Mouse (Mus musculus) frontal cortex, postnatal 10 days (tissue): ENCODE measurements around the gene Nfxl1.

Experiments used
- DNase-seq, 2 experiments: peaks; one replicate each; pipeline ENCODE4 v3.0.0; 2022; ENCODE audit warnings: low spot score in 2 of 2, mixed read lengths in 1 of 2

The Nfxl1 gene

GRCm38 (mm10) chr5:72501763-72502162 is 57.7 kb downstream of the Nfxl1 start:
- no peak for DNase-seq

- DNase-seq = no peak
Measured at GRCm38 (mm10) chr5:72498271-72498670, 61.2 kb downstream of the Nfxl1 start.

GRCm38 (mm10) chr5:72496756-72497155 is 62.7 kb downstream of the Nfxl1 start:
- DNase-seq = no peak

- DNase-seq = no peak
Measured at GRCm38 (mm10) chr5:72493906-72494305, 65.6 kb downstream of the Nfxl1 start.

- no peak for DNase-seq
Measured at GRCm38 (mm10) chr5:72491232-72491631, 68.3 kb downstream of the Nfxl1 start.

- no peak for DNase-seq
Measured at GRCm38 (mm10) chr5:72480456-72480855, 79.0 kb downstream of the Nfxl1 start.

GRCm38 (mm10) chr5:72472317-72473009 is 87.0 kb downstream of the Nfxl1 start:
- DNase-seq = no peak

GRCm38 (mm10) chr5:72471746-72472145 is 87.7 kb downstream of the Nfxl1 start:
- peak; percentile 14 to 19 for DNase-seq

GRCm38 (mm10) chr5:72464932-72465331 is 94.6 kb downstream of the Nfxl1 start:
- DNase-seq = no peak
